11 mouse cellular contexts compared by ENCODE assay signal in the genomic region with DNA sequence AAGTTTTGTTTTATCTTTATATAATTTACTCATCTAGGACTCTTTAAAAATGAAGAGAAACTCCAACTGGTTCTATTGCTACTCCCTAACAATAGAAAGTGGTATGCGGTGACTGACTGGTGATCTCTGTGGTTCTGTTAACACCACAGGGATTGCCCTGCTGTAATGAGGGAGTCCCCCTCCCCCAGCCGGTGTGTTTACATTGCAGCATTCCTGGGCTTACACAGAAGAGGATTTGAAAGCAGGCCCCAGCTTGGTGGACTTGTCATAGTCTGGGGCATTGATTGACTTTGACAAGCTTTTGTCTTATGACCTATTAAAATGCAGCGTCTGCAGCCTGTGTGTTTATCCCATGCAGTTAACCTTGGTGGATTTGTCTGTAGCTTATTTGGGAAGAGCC.
A peak's percentile ranks its signal among the peaks of the same experiment; 100 is the strongest.
DNase-seq lines count a peak whose midpoint lies in the region; ATAC-seq and TF ChIP-seq lines count a peak whose summit lies in the region.
"Had no signal": no experiment of that assay in that cellular context is flagged by ENCODE, and none has a peak within 500 bp of the region (broad histone marks: within the 10 kb centered on the region; RNA-seq: fewer than 3 reads in every experiment).

No protein-coding gene starts in this region.

- DNase-seq in kidney, postnatal 10 days: no peak
- DNase-seq in CH12.LX (ENCODE audit: extremely low read depth) (peak; percentile 80), ZHBTc4 (ENCODE audit: low read depth, low spot score) (peak; percentile 69)
- peak; percentile 42 for DNase-seq in liver, postnatal 0 days
- DNase-seq in thymus, postnatal 4 days: no peak
- DNase-seq in left cerebral cortex, postnatal 25 days (ENCODE audit: low spot score in 2 of 2): no peak
- no peak for DNase-seq in cerebellum, adult 9-11 months
- DNase-seq: cerebellum, postnatal 36 days; layer of hippocampus, postnatal 36 days had no signal

- peak; percentile 74 for TF ChIP-seq EP300 in CH12.LX (IDR thresholded peaks at IDR 0.05; ENCODE audit: low read length)
- TF ChIP-seq EP300 in liver, postnatal 0 days (IDR thresholded peaks at IDR 0.05; ENCODE audit: low read depth): no peak

- 0 out of 2 replicates have a peak overlapping the region, but pooled peaks have one; percentile 3 for H3K27ac ChIP-seq in kidney, embryonic 16.5 days (ENCODE audit: low read length)
- no peak overlapping the region for H3K27ac ChIP-seq in CH12.LX (ENCODE audit: insufficient read depth, low read depth)
- 0 out of 2 replicates have a peak overlapping the region, but pooled peaks have one; percentile 12 for H3K27ac ChIP-seq in liver, postnatal 0 days (ENCODE audit: low read depth)

- intact Hi-C loops in left cerebral cortex, postnatal 25 days (cut with DNase I): loop anchor here (10.0 kb wide), 1 partner anchor 69 kb away; no protein-coding TSS in a partner anchor

- no peak overlapping the region for H3K9ac ChIP-seq in kidney, embryonic 16.5 days (replicated peaks; ENCODE audit: low read length)
- no peak overlapping the region for H3K9ac ChIP-seq in CH12.LX (ENCODE audit: insufficient read depth, low read depth)
- no peak overlapping the region for H3K9ac ChIP-seq in liver, postnatal 0 days (replicated peaks)

- dilution Hi-C loops in CH12.LX (cut with MboI; ENCODE audit: extremely low pct_ligation_motif_present, extremely low pct_unique_long_range_greater_than_20kb, low sequenced_read_pairs): no loop called here

- H3K4me1 ChIP-seq in kidney, embryonic 16.5 days (ENCODE audit: insufficient read depth, low read length): peaks cover 39% of the 10 kb centered on the region
- peaks cover 14 to 74% of the 10 kb centered on the region in 2 experiments for H3K4me1 ChIP-seq in CH12.LX (ENCODE audit: control insufficient read depth in 1 of 2, insufficient read depth in 2 of 2)
- H3K4me1 ChIP-seq in liver, postnatal 0 days (ENCODE audit: insufficient read depth): peaks cover 26% of the 10 kb centered on the region

- peak; percentile 32; the same call in 1 of the 2 replicates for ATAC-seq in kidney, embryonic 16.5 days (ENCODE audit: low FRiP score, low TSS enrichment)
- ATAC-seq in liver, postnatal 0 days: peak; percentile 61; the same call in 1 of the 2 replicates
- ATAC-seq: activated CD4-positive, CD25-positive, alpha-beta regulatory T cell, adult 4 months had no signal

- no peaks in the 10 kb centered on the region for H3K9me3 ChIP-seq in kidney, embryonic 16.5 days (ENCODE audit: low read length)
- H3K9me3 ChIP-seq in CH12.LX (replicated peaks; ENCODE audit: low read length): no peaks in the 10 kb centered on the region
- no peaks in the 10 kb centered on the region for H3K9me3 ChIP-seq in liver, postnatal 0 days (ENCODE audit: low read length)

- in situ Hi-C loops in CH12.LX (cut with MboI; ENCODE audit: low pct_ligation_motif_present, low pct_unique_long_range_greater_than_20kb, low sequenced_read_pairs): no loop called here

- no peaks in the 10 kb centered on the region for H3K36me3 ChIP-seq in kidney, embryonic 16.5 days (ENCODE audit: insufficient read depth, low read length)
- H3K36me3 ChIP-seq in CH12.LX (replicated peaks in 1 of 2; ENCODE audit: control insufficient read depth in 1 of 2, insufficient read depth in 1 of 2, low read length in 1 of 2): peaks cover 0 to 13% of the 10 kb centered on the region in 2 experiments
- no peaks in the 10 kb centered on the region for H3K36me3 ChIP-seq in liver, postnatal 0 days (replicated peaks; ENCODE audit: insufficient read depth, low read length)

- no peak for TF ChIP-seq RAD21 in CH12.LX (IDR thresholded peaks at IDR 0.05; ENCODE audit: low read depth, low read length)

- H3K79me2 ChIP-seq in CH12.LX (replicated peaks; ENCODE audit: control insufficient read depth, extremely low read depth, insufficient read depth, poor library complexity, severe bottlenecking): no peaks in the 10 kb centered on the region

- WGBS in kidney, embryonic 16.5 days: 29% methylated on average over 3 of the region's 3 CpGs
- 46% methylated on average over 3 of the region's 3 CpGs for WGBS in liver, postnatal 0 days (ENCODE audit: insufficient replicate concordance)

- TF ChIP-seq POLR2A in CH12.LX (IDR thresholded peaks at IDR 0.05; ENCODE audit: low read depth, low read length): no peak

- H3K4me2 ChIP-seq in kidney, embryonic 16.5 days (replicated peaks; ENCODE audit: low read depth, low read length): no peak overlapping the region
- H3K4me2 ChIP-seq in CH12.LX (ENCODE audit: insufficient read depth, low read depth, poor library complexity, severe bottlenecking): peak overlapping the region; percentile 22; the same call in 1 of the 2 replicates
- peak overlapping the region; percentile 26; the same call in 1 of the 2 replicates for H3K4me2 ChIP-seq in liver, postnatal 0 days (ENCODE audit: low read depth, low read length)

- H3K27me3 ChIP-seq in kidney, embryonic 16.5 days (ENCODE audit: insufficient read depth, low read length): no peaks in the 10 kb centered on the region
- no peaks in the 10 kb centered on the region for H3K27me3 ChIP-seq in CH12.LX (replicated peaks)
- no peaks in the 10 kb centered on the region for H3K27me3 ChIP-seq in liver, postnatal 0 days (ENCODE audit: insufficient read depth, low read length)

- TF ChIP-seq CTCF in CH12.LX (conservative IDR thresholded peaks at IDR 0.05 in 1 of 2, IDR thresholded peaks at IDR 0.05 in 1 of 2; ENCODE audit: low read depth in 2 of 2, low read length in 2 of 2): no peak
- no peak for TF ChIP-seq CTCF in liver, postnatal 0 days (IDR thresholded peaks at IDR 0.05; ENCODE audit: low read depth)

- H3K4me3 ChIP-seq in kidney, embryonic 16.5 days (ENCODE audit: low read length): no peak overlapping the region
- H3K4me3 ChIP-seq in CH12.LX (replicated peaks in 1 of 3; ENCODE audit: low read depth in 2 of 3, low read length in 2 of 3, poor library complexity in 1 of 3): no peak overlapping the region
- H3K4me3 ChIP-seq in liver, postnatal 0 days (ENCODE audit: low read depth, low read length): no peak overlapping the region

TF ChIP-seq in CH12.LX, 34 proteins besides CTCF, POLR2A, EP300 and RAD21:
- TF ChIP-seq NELFE (IDR thresholded peaks at IDR 0.05; ENCODE audit: low read depth, low read length) (peak; percentile 28; the same call in 1 of the 2 replicates), MAX (IDR thresholded peaks at IDR 0.05; ENCODE audit: low read length) (peak; percentile 54; the same call in 1 of the 2 replicates), MEF2A (IDR thresholded peaks at IDR 0.05; ENCODE audit: borderline replicate concordance, low read depth, low read length) (peak; percentile 82), ELF1 (IDR thresholded peaks at IDR 0.05; ENCODE audit: low read depth, low read length) (no peak), UBTF (IDR thresholded peaks at IDR 0.05; ENCODE audit: low read depth, low read length) (no peak), JUND (conservative IDR thresholded peaks at IDR 0.05; ENCODE audit: low read depth, low read length) (no peak), ZKSCAN1 (IDR thresholded peaks at IDR 0.05; ENCODE audit: borderline replicate concordance, low read depth, low read length) (no peak), CHD2 (IDR thresholded peaks at IDR 0.05; ENCODE audit: low read length) (peak; percentile 87), E2F4 (IDR thresholded peaks at IDR 0.05; ENCODE audit: insufficient replicate concordance, low read depth, low read length) (no peak), MAZ (IDR thresholded peaks at IDR 0.05; ENCODE audit: low read depth, low read length) (peak; percentile 68; the same call in 1 of the 2 replicates), RCOR1 (conservative IDR thresholded peaks at IDR 0.05; ENCODE audit: low read depth, low read length) (0 out of 2 replicates have a peak, but pooled peaks have one; percentile 45), MXI1 (IDR thresholded peaks at IDR 0.05; ENCODE audit: low read depth, low read length) (no peak; the same call in 1 of the 2 replicates), CHD1 (IDR thresholded peaks at IDR 0.05; ENCODE audit: low read depth, low read length) (no peak; the same call in 1 of the 2 replicates), ZNF384 (IDR thresholded peaks at IDR 0.05; ENCODE audit: low read depth, low read length) (no peak), ZC3H11A (IDR thresholded peaks at IDR 0.05; ENCODE audit: low read depth, low read length) (no peak), SMC3 (IDR thresholded peaks at IDR 0.05; ENCODE audit: low read depth, low read length) (no peak), ZMIZ1 (IDR thresholded peaks at IDR 0.05; ENCODE audit: low read depth, low read length) (no peak), IRF4 (IDR thresholded peaks at IDR 0.05; ENCODE audit: low read depth, low read length) (peak; percentile 87), PAX5 (IDR thresholded peaks at IDR 0.05; ENCODE audit: low read length) (no peak), TBP (conservative IDR thresholded peaks at IDR 0.05; ENCODE audit: low read depth, low read length) (no peak), BHLHE40 (IDR thresholded peaks at IDR 0.05; ENCODE audit: low read depth, low read length) (peak; percentile 84), MYC (IDR thresholded peaks at IDR 0.05; ENCODE audit: low read depth, low read length) (no peak), POLR2AphosphoS2 (IDR thresholded peaks at IDR 0.05; ENCODE audit: low read depth, low read length) (no peak), USF2 (conservative IDR thresholded peaks at IDR 0.05; ENCODE audit: low read depth, low read length) (no peak), HCFC1 (IDR thresholded peaks at IDR 0.05; ENCODE audit: low read depth, low read length) (no peak; the same call in 1 of the 2 replicates), MAFK (IDR thresholded peaks at IDR 0.05; ENCODE audit: insufficient replicate concordance, low read length) (peak; percentile 92), GABPA (IDR thresholded peaks at IDR 0.05; ENCODE audit: insufficient replicate concordance, low read depth, low read length) (no peak), ETS1 (conservative IDR thresholded peaks at IDR 0.05; ENCODE audit: low read depth, low read length) (peak; percentile 85), SIN3A (IDR thresholded peaks at IDR 0.05; ENCODE audit: low read length) (peak; percentile 60), USF1 (IDR thresholded peaks at IDR 0.05; ENCODE audit: low read depth, low read length) (no peak), TCF12 (IDR thresholded peaks at IDR 0.05; ENCODE audit: low read depth, low read length) (peak; percentile 55; the same call in 1 of the 2 replicates), NRF1 (IDR thresholded peaks at IDR 0.05; ENCODE audit: low read depth, low read length) (no peak), JUN (IDR thresholded peaks at IDR 0.05; ENCODE audit: insufficient read depth, low read depth, low read length) (no peak), KAT2A (IDR thresholded peaks at IDR 0.05; ENCODE audit: insufficient replicate concordance, low read length) (0 out of 2 replicates have a peak, but pooled peaks have one; percentile 42)

Comparison
In these comparisons a context has a peak if more than half of its experiments do, and no peak if none do; other contexts are left out.
1. DNase-seq: peak in CH12.LX (single experiment), ZHBTc4 (single experiment) and liver, postnatal 0 days (single experiment); none in kidney, postnatal 10 days (single experiment), thymus, postnatal 4 days (single experiment), left cerebral cortex, postnatal 25 days (0 of 2) and cerebellum, adult 9-11 months (single experiment).